Mouse (Mus musculus): ENCODE results near the gene Sema6d.
A peak's percentile ranks its signal among the peaks of the same experiment; 100 is the strongest.

Gene Sema6d

DNA sequence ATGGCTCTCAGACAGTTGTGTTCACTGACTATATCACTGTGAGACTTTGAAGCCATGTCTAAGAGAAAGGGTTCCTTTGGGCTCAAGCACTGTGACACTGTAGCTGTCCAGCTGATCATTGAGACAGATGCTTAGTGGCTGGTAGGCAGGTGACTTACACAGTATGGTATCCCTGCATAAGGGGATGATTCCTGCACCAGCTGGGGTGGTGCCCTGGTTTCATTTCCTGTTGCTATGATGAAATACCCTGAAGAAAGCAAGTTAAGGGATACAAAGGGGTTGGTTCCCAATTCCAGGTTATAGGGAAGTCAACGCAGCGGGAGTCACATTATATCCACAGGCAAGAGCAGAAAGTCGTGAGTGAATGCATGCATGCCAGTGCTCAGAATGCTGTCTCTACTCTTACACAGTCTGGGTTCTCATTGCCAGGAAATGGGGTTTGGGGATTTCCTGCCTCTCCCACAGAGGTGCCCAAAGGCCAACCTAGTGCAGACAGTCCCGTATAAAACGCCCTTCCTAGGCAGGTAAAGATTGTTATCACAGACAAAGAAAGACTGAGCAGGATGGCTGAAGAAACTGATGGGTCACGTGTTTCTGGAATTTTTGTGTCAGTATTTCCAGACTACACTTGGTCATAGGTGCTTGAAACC lies 532.3 kb downstream of the Sema6d start:
- DNase-seq = no peak

GRCm38 (mm10) chr2:124624247-124624929 lies 534.6 kb downstream of the Sema6d start:
- no peak for DNase-seq

- no peak for DNase-seq
Observed at GRCm38 (mm10) chr2:124626425-124626824, 536.7 kb downstream of the Sema6d start.

GRCm38 (mm10) chr2:124627664-124628063 lies 537.9 kb downstream of the Sema6d start:
- no peak for DNase-seq

DNA sequence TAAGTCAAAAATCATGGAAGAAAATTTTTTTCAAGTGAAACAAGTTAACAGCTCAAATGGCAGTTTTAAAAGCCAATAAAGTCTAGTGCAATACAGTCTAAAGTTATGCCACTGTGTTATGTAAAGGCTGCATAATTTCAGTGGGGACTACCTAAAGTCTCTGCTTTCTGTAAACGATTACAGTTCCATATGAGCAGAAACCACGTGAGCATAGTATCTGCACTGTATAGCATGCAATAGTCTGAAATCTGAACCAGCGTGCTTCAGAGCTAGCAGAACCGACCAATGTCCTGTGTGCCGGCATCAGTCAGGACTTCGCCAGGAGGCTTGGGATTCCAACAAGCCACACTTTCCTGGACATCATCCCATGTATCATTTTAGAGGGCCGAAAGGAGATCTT lies 538.9 kb downstream of the Sema6d start:
- DNase-seq = no peak

- DNase-seq = no peak
Observed at GRCm38 (mm10) chr2:124634400-124634998, 544.7 kb downstream of the Sema6d start.

DNA sequence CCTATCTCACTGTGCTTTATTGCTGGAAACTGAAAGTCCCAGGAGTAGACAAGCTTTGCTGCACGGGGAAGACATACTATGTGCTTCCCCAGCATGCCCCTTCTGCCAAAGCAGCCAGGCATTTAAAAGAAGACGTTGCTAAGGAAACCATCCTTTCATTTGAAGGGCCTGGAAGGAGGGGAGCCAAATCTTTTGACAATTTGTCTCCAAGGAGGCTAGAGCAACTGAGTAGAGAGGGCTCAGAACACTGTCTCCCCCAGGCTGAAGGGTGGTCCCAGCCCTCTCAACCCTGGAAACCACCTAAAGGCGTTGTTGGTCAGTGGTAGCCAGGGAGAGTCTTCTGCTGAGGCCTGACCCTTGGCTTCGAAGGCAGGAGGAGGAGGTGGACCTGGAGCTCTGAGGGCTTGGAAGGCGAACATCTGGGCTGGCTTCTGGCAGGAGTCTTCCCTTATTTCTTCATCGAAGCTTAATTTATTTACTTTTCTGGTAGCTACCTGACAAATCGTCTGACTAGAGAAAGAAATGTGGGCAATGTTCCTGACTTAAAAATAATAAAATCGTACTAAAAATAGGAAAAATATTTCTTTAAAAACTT lies 545.6 kb downstream of the Sema6d start:
- DNase-seq = no peak

DNA sequence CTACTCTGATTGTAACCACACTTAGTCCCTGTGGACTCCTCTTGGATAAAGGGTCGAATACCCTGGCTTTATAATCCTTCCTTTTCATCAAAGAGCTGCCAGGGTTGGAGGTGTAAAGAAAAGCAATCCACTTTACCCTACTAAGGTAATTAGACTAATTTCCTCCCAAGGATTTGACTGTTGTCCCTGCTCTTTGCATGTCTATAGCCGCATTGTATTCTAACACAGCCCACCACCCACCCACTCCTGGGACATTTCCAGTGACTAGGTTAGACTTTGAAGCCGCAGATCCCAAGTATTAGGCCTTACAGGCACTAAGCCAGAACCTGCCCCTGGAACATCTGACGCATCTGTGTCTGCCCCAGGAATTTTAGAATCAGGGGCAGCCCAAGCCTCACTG lies 547.3 kb downstream of the Sema6d start:
- DNase-seq = no peak

DNA sequence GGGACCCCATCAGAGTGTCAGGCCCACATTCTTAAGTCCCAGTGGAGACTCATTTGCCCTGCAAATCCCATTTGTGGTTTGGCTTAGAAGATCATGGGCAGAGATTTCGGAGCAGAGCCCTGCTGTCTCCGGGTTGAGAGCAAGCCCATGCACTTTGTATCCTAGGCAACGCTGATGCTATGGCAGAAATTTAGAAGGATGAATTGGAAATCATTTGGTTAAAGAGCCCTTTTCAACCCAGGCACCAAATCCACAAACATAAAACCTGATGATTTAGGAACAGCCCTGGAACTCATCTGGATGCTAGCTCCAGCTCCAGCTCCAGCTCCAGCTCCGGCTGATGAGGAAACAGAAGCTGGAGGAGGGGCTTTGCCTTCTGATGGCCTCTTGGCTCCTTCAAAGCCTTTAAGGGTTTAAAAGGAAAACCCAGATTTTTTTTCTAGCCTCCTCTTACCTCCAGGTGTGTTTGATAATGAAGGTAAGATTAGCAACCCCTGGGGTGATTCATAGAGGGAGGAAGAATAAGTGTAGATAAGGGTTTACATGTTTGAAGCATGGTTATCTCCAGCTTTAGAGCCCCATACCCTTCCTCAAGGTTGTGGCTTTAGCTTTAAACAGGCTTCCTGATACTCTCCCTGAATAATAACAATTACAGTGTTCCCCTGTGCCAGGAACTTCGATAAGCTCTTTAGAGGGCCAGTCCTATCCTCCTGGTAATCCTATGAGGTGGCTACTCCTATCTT lies 549.6 kb downstream of the Sema6d start:
- no peak for DNase-seq

DNA sequence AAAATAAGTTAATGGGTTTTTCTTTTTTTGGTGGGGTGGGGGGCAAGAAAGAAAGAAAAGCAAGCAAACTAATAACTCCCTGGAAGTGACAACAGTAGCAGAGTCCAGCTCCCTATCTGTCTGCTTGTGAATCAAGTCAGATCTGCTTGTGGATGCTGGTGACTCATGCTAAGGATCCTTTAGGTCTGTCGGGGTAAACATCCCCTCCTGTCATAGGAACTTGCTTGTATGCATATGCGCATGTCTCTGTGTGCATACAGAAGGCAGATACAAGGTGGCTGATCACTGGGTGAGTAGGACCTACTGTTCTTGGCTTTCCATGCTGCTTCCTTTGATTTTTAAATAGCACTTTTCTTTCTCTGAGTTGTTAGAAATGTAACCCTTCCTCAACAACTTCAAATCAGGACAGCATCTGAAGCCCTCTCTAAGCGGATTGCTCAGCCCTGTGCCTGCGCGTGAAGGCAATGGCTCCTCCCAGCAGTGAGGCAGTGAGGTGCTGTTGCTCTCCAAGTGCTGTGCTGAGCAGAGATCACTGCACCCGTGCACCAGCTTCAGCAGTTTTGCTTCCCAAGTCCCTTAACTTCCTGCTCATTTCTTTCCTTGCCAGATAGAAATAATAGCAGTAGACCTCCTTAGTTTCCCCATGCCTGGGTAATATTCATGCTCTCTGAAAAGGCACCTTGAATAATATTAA lies 550.9 kb downstream of the Sema6d start:
- DNase-seq = peak; percentile 81

GRCm38 (mm10) chr2:124641194-124641558 lies 551.4 kb downstream of the Sema6d start:
- peak; percentile 97 for DNase-seq

GRCm38 (mm10) chr2:124642131-124642530 lies 552.4 kb downstream of the Sema6d start:
- no peak for DNase-seq

- DNase-seq = no peak
Observed at GRCm38 (mm10) chr2:124650609-124651008, 560.8 kb downstream of the Sema6d start.

DNA sequence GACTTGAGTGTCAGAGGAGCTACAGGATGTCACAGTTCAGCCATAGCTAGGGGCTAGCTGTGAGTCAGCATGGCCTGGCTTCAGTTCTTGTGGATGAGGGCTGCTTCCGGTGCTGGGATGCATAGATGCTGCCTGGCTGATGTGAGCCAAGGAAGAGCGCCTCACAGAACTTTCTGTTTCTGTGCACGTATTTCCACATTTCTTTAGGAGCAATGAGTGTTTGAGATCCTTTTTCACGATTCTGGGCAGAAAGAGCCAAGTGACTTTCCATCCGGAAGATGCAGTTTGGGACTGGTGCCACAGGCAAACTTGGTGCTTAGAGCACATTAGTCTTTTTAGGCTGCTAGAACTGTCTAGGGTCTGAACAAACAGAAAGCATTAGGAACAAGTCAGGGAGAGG lies 561.4 kb downstream of the Sema6d start:
- DNase-seq = no peak

DNA sequence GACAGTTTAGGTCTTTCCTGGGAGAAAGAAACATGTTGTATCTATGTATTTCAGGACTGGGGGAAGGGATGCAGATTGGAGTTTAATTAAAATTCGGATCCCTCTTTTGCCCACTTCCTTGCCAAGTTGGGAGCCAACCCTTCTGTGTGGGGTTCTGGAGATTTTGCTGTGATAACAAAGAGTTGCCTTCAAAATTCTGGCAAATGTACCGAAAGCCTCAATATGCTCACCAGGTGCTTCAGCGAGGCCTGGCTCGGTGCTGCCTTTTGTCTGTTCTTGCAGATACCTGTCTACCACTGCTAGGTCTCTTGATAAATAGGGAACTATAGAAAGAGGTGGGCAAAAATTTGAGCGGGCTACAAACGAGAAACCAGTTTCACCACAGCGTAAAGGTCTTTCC lies 563.4 kb downstream of the Sema6d start:
- peak; percentile 85 for DNase-seq

GRCm38 (mm10) chr2:124657358-124657757 lies 567.6 kb downstream of the Sema6d start:
- no peak for DNase-seq

DNA sequence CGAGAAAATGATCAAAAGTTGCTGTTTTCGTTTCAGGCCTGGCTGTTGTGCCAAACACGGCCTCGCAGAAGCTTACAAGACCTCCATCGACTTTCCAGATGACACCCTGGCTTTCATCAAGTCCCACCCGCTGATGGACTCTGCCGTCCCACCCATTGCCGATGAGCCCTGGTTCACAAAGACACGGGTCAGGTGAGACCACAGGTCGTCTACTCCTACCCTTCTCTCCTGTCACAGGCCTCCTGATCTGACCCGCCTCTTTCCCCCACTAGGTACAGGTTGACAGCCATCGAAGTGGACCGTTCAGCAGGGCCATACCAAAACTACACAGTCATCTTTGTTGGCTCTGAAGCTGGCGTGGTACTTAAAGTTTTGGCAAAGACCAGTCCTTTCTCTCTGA lies 568.6 kb downstream of the Sema6d start:
- DNase-seq = no peak

DNA sequence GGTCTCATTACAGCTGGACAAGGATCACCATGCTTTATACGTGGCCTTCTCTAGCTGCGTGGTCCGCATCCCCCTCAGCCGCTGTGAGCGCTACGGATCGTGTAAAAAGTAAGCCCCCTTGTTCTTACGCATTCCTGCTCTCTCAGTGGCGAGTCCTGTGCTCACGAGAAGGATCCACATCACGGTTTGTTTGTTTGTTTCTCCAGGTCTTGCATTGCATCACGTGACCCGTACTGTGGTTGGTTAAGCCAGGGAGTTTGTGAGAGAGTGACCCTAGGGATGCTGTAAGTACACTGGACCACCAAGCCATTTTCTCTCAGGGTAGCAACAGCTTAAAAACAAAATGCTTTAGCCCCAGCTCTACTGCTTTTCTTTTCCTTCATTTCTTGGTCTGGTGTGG lies 569.8 kb downstream of the Sema6d start:
- DNase-seq = no peak

DNA sequence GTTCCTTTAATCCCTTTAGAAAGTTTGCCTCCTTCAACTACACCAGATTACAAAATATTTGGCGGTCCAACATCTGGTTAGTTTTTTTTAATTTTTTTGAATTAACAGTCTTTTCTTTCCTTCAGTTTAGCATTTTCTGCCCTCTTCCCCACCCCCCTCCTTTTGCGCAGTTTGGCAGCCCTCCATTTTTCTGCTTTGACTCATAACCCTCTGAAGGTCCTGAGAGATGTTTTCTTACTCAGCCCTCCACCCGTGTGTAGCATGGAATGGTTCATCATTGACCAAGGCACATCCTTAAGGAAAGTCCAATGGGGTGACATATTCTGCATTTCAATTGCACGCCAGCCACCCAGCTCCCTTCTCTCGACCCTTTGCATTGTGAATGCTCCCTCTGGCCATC lies 570.9 kb downstream of the Sema6d start:
- DNase-seq = no peak

DNA sequence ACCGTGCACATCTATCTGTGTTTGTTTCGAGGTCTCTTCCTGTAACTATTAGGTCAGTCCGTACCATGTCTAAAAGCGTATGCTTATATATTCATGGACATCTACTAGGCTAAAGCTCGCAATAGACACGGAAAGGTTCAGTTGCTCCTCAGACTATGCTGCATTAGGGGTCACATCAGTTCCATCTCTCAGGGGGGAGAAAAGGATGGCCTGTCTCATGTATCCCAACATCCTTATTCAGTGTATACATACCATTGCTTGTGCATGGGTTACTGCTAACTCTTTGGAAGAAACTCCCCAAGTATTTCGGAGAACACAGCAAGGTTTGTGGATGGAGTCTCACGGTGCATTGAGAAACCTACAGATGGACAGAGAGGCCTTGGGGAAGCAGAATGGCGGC lies 571.5 kb downstream of the Sema6d start:
- DNase-seq = no peak

DNA sequence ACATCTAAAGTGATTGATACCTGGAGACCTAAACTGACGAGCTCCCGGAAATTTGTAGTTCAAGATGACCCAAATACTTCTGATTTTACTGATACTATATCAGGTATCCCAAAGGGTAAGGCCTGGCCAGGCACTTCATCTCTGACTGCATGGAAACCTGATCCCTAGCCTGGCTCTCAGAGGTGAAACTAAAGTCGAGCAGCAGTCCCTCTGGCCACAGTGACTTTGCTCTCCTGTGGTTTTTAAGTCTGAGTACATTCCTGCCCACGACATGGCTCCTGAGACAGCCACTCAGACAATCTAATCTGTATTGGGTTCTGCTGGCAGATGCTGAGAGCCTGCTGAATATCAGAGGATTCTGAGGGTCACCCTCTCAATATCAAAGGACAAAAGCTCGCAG lies 572.5 kb downstream of the Sema6d start:
- no peak for DNase-seq

DNA sequence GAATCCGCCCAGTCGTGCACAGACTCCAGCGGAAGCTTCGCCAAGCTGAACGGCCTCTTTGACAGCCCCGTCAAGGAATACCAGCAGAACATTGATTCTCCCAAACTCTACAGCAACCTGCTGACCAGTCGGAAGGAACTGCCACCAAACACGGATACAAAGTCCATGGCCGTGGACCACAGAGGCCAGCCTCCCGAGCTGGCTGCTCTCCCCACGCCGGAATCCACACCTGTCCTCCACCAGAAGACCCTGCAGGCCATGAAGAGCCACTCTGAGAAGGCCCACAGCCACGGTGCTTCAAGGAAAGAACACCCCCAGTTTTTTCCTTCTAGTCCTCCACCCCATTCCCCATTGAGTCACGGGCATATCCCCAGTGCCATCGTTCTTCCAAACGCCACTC lies 574.4 kb downstream of the Sema6d start:
- no peak for DNase-seq

GRCm38 (mm10) chr2:124668431-124668830 lies 578.7 kb downstream of the Sema6d start:
- peak; percentile 72 for DNase-seq

All from cerebellum, adult 9-11 months (tissue).